Mouse (Mus musculus) ES-E14 (cell line): ENCODE measurements at regions not wholly inside any gene's neighbourhood (a gene's known extent, or its start where the extent isn't known, plus 50 kb on each side); places are given as distances from the start of the nearest gene placed in this dataset.

Source experiments
- DNase-seq: peaks from one replicate; pipeline ENCODE4 v3.0.0-alpha.2; 2013; ENCODE audit warnings: low read depth, low spot score
- H3K27ac ChIP-seq: 2 replicates; pipeline ENCODE4 v1.5.1; 2012; ENCODE audit warnings: low read depth, mild to moderate bottlenecking, low read length, moderate library complexity, mixed read lengths; ENCODE audit not compliant: poor library complexity, insufficient read depth, severe bottlenecking
- H3K36me3 ChIP-seq: 2 replicates; pipeline ENCODE4 v1.6.1; 2012; ENCODE audit warnings: mild to moderate bottlenecking, low read length, moderate library complexity, mixed read lengths; ENCODE audit not compliant: control insufficient read depth, poor library complexity, insufficient read depth, severe bottlenecking
- H3K4me1 ChIP-seq, 2 experiments: fragments of 150-350 bp in 1 of 2; sonication (generic) in 1 of 2; 2 replicates each; pipeline ENCODE4 v1.6.1; 2012; ENCODE audit warnings: low read length in 2 of 2, mild to moderate bottlenecking in 1 of 2, mixed read lengths in 1 of 2; ENCODE audit not compliant: control insufficient read depth in 2 of 2, insufficient read depth in 2 of 2, poor library complexity in 1 of 2
- H3K4me3 ChIP-seq, 2 experiments: fragments of 150-350 bp in 1 of 2; sonication (generic) in 1 of 2; 2 replicates each; pipeline ENCODE4 v1.5.1; 2012; ENCODE audit warnings: low read length in 2 of 2, low read depth in 1 of 2, mild to moderate bottlenecking in 1 of 2, mixed read lengths in 1 of 2; ENCODE audit not compliant: insufficient read depth in 1 of 2, poor library complexity in 1 of 2, severe bottlenecking in 1 of 2
- H3K9ac ChIP-seq: 2 replicates; pipeline ENCODE4 v1.6.1; 2012; ENCODE audit warnings: low read depth, mild to moderate bottlenecking, low read length, mixed read lengths; ENCODE audit not compliant: poor library complexity, insufficient read depth, severe bottlenecking
- H3K9me3 ChIP-seq: fragments of 150-350 bp; sonication (generic); 2 replicates; pipeline ENCODE4 v1.6.1; 2012; ENCODE audit warnings: low read depth, mild to moderate bottlenecking, low read length; ENCODE audit not compliant: control insufficient read depth, insufficient read depth
- CHD2 ChIP-seq: IDR thresholded peaks from 2 replicates; pipeline ENCODE4 v1.6.1; 2014; ENCODE audit warnings: mild to moderate bottlenecking, low read depth, low read length, inconsistent platforms
- HCFC1 ChIP-seq: IDR thresholded peaks from 2 replicates; pipeline ENCODE4 v1.6.1; 2012; ENCODE audit warnings: low read length, inconsistent platforms, borderline replicate concordance; ENCODE audit not compliant: insufficient read depth
- MAFK ChIP-seq: IDR thresholded peaks from 2 replicates; pipeline ENCODE4 v1.6.1; 2014; ENCODE audit warnings: mild to moderate bottlenecking, low read depth, low read length, inconsistent platforms; ENCODE audit not compliant: insufficient read depth
- ZC3H11A ChIP-seq: IDR thresholded peaks from 2 replicates; pipeline ENCODE4 v1.6.1; 2012; ENCODE audit warnings: low read depth, mild to moderate bottlenecking, inconsistent platforms, low read length, borderline replicate concordance
- ZNF384 ChIP-seq: IDR thresholded peaks from 2 replicates; pipeline ENCODE4 v1.6.1; 2012; ENCODE audit warnings: low read depth, low read length, inconsistent platforms
- in situ Hi-C, 2 experiments: fragments of 600-800 bp; cut with MboI; formaldehyde crosslinking; loops; one replicate each; pipeline ENCODE4 v1.15.1; 2025; ENCODE audit warnings: low sequenced_read_pairs in 2 of 2, inconsistent platforms in 1 of 2; ENCODE audit not compliant: unreplicated experiment in 2 of 2

DNA sequence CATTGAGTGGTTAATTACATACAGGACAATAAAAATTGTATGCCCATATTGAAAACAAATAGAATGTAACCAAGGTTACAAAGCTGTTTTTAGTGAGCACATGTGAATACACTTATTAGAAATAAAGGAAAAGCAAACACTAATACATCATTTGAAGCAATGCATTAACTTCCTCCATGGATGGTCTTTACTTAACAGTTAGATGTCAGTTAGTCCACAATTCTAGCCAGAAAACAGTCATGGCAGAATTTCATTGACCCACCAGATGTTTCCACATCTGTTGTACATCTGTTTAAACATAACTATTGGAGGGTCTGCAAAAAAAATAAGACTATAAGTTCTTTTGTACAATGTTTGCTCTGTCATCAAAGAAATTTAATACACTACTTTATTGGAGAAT is 911.2 kb upstream of the Gm12353 start:
- no peak for DNase-seq

GRCm38 (mm10) chr4:18696246-18696645 is 909.0 kb upstream of the Gm12353 start:
- Histone ChIP-seq H3K27ac (no peak overlapping the region), H3K36me3 (no peaks in the 10 kb centered on the region), H3K9me3 (no peaks in the 10 kb centered on the region), H3K4me1 (peaks cover 0 to 7% of the 10 kb centered on the region in 2 experiments; a peak in 1 of 4 replicates), H3K9ac (no peak overlapping the region), H3K4me3 (no peak overlapping the region)
- DNase-seq, result no peak
- in situ Hi-C loops, result no loop called here
- TF ChIP-seq CHD2 (no peak), ZC3H11A (no peak), MAFK (no peak), HCFC1 (no peak), ZNF384 (no peak)

More for the DNA sequence above, 911.2 kb upstream of the Gm12353 start:
- H3K9me3 ChIP-seq, result no peaks in the 10 kb centered on the region
- no peak for TF ChIP-seq ZC3H11A
- TF ChIP-seq ZNF384, result no peak
- TF ChIP-seq CHD2, result no peak
- TF ChIP-seq HCFC1, result no peak
- TF ChIP-seq MAFK, result no peak
- H3K9ac ChIP-seq, result no peak overlapping the region
- no peak overlapping the region for H3K27ac ChIP-seq
- H3K36me3 ChIP-seq, result no peaks in the 10 kb centered on the region
- in situ Hi-C loops, result no loop called here
- H3K4me1 ChIP-seq, result peaks cover 0 to 7% of the 10 kb centered on the region in 2 experiments; a peak in 1 of 4 replicates
- H3K4me3 ChIP-seq, result no peak overlapping the region

DNA sequence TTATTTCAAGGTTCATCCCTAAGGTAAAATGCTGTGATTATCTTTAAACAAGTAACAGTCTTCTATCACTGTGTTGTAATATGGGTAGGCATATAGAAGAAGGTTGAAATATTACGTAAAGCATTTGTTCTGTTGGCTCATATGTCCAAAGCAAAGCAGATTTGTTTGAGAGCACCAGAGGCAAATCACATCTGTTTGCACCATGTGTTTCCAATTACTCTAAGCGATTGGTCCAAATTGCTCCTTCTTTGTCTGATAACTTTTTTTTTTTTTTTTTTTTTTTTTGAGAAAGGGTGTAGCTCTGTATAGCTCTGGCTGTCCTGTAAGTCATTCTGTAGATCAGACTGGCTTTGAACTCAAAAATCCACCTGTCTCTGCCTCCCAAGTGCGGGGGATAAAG is 861.0 kb upstream of the Gm12353 start:
- DNase-seq, result no peak
- no peak overlapping the region for H3K9ac ChIP-seq
- no peaks in the 10 kb centered on the region for H3K4me1 ChIP-seq
- no peak for TF ChIP-seq HCFC1
- in situ Hi-C loops, result no loop called here
- no peaks in the 10 kb centered on the region for H3K36me3 ChIP-seq
- H3K27ac ChIP-seq, result no peak overlapping the region
- no peak overlapping the region for H3K4me3 ChIP-seq
- H3K9me3 ChIP-seq, result no peaks in the 10 kb centered on the region

DNA sequence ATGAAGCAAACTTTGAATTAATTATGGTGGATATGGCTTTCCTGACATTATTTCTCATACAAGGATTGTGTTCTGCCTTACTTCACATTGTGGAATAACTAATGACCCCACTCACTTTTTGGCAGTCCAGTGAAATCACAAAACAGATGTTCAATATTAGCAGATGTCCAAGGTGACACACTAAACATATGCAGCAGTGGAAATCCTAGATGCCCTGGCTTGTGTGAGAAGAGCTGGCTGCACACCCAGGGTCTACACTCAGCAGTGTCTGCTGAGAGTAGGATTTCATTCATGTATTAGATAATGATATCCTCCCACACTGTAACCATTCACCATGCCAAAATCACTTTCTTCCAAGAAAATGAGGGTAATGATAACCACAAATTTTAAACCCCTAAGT is 816.9 kb upstream of the Gm12353 start:
- H3K27ac ChIP-seq, result no peak overlapping the region
- in situ Hi-C loops, result no loop called here

DNA sequence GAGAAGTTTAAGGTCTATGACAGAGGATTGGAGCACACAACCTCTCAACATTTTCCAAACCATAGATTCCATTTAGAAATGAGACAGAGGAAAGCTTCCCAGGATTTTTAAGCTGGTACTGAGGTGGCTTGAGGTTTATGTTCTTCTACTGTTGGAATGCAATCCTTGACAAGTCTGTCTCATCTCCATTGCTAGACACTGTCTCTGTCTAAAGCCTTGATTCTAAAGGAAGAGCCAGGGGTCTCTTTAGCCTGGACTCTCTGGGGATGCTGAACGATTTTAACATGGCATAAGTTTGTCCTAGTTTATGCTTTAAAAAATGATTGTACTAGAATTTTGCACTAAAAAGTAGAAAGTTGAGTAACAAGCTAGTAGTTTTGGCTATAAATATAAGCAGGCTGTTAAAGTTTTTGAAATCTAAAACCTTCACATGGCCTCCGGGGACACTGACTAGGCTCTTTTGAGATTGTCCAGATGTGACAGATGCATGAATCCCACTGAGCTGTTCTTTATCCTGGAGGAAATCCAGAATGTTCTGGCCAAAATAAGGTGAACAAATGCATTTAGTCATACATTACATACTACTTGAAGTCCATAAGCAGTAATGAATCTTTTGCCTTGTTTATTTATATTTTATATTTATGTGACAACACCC is 809.4 kb upstream of the Gm12353 start:
- no peaks in the 10 kb centered on the region for H3K36me3 ChIP-seq
- H3K9me3 ChIP-seq, result no peaks in the 10 kb centered on the region
- in situ Hi-C loops, result no loop called here
- no peak for TF ChIP-seq ZNF384
- TF ChIP-seq MAFK, result no peak
- TF ChIP-seq CHD2, result no peak
- no peak for TF ChIP-seq ZC3H11A
- no peak for TF ChIP-seq HCFC1
- DNase-seq, result no peak
- no peak overlapping the region for H3K27ac ChIP-seq
- H3K4me1 ChIP-seq, result no peaks in the 10 kb centered on the region
- no peak overlapping the region for H3K4me3 ChIP-seq
- H3K9ac ChIP-seq, result no peak overlapping the region

More for the DNA sequence above, 816.9 kb upstream of the Gm12353 start:
- H3K36me3 ChIP-seq, result no peaks in the 10 kb centered on the region
- no peak for DNase-seq
- TF ChIP-seq HCFC1 (no peak), ZNF384 (no peak), ZC3H11A (no peak), CHD2 (no peak), MAFK (no peak)
- H3K9me3 ChIP-seq, result no peaks in the 10 kb centered on the region
- H3K4me3 ChIP-seq, result no peak overlapping the region
- H3K9ac ChIP-seq, result no peak overlapping the region
- no peaks in the 10 kb centered on the region for H3K4me1 ChIP-seq
